Mouse (Mus musculus) c-Kit-positive CD71-negative TER-119-negative erythroid progenitor cells, embryonic 14.5 days (primary cell): ENCODE results near the gene Obscn.

Source experiments
- DNase-seq: peaks from one replicate; pipeline ENCODE4 v3.0.0-alpha.2; 2013; ENCODE audit warnings: low read depth

Gene Obscn

GRCm38 (mm10) chr11:59141772-59142370 is 5.7 kb upstream of the Obscn start:
- no peak for DNase-seq

GRCm38 (mm10) chr11:59138537-59139486 is 2.6 kb upstream of the Obscn start:
- no peak for DNase-seq

GRCm38 (mm10) chr11:59136994-59137706 is 948 bp upstream of the Obscn start:
- no peak for DNase-seq

- DNase-seq, result no peak
Measured at GRCm38 (mm10) chr11:59135051-59135820, 966 bp downstream of the Obscn start.

GRCm38 (mm10) chr11:59134373-59134997 is 1.7 kb downstream of the Obscn start:
- no peak for DNase-seq

GRCm38 (mm10) chr11:59132065-59132464 is 4.1 kb downstream of the Obscn start:
- DNase-seq, result no peak

GRCm38 (mm10) chr11:59131348-59131919 is 4.8 kb downstream of the Obscn start:
- no peak for DNase-seq

- DNase-seq, result no peak
Measured at GRCm38 (mm10) chr11:59130782-59131181, 5.4 kb downstream of the Obscn start.

- DNase-seq, result no peak
Measured at GRCm38 (mm10) chr11:59105945-59106344, 30.3 kb downstream of the Obscn start.

GRCm38 (mm10) chr11:59102324-59102723 is 33.9 kb downstream of the Obscn start:
- DNase-seq, result no peak

- peak; percentile 48 for DNase-seq
Measured at GRCm38 (mm10) chr11:59098339-59098738, 37.9 kb downstream of the Obscn start.

GRCm38 (mm10) chr11:59097770-59098169 is 38.4 kb downstream of the Obscn start:
- DNase-seq, result no peak

- no peak for DNase-seq
Measured at GRCm38 (mm10) chr11:59094213-59094612, 42.0 kb downstream of the Obscn start.

- no peak for DNase-seq
Measured at GRCm38 (mm10) chr11:59087581-59087980, 48.6 kb downstream of the Obscn start.

GRCm38 (mm10) chr11:59085200-59085599 is 51.0 kb downstream of the Obscn start:
- no peak for DNase-seq

- no peak for DNase-seq
Measured at GRCm38 (mm10) chr11:59083125-59083524, 53.1 kb downstream of the Obscn start.

GRCm38 (mm10) chr11:59078311-59078710 is 57.9 kb downstream of the Obscn start:
- no peak for DNase-seq

- DNase-seq, result no peak
Measured at GRCm38 (mm10) chr11:59070321-59070720, 65.9 kb downstream of the Obscn start.

- no peak for DNase-seq
Measured at GRCm38 (mm10) chr11:59068922-59069321, 67.3 kb downstream of the Obscn start.

- DNase-seq, result no peak
Measured at GRCm38 (mm10) chr11:59068433-59068832, 67.8 kb downstream of the Obscn start.

- no peak for DNase-seq
Measured at GRCm38 (mm10) chr11:59067921-59068320, 68.3 kb downstream of the Obscn start.
